Mouse (Mus musculus): Measurements from ENCODE around the gene Lmntd1.

DNA sequence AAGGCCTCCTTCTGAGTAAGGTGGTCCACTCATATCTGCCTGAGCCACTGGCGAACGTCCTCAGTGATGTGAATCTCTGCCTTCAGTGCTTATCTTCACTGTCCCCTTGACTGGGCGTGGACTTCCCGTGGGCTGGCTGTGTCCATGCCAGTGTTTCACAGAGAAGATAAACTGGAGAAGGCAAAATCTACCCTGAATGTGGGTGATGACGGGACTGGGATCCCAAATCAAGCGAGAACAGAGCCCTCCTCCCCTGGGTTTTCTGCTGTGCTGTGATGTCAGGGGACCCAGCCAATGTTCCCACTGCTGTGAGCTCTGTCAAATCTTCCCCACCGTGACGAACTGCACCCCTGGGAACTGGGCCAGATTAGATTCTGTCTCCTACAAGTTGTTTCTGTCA lies 46.8 kb downstream of the Lmntd1 start:
- TF ChIP-seq EP300 (IDR thresholded peaks at IDR 0.05; ENCODE audit: insufficient read depth, low read depth, low read length) (no peak), CTCF (IDR thresholded peaks at IDR 0.05; ENCODE audit: low read depth, low read length) (no peak)

Measured in ES-Bruce4 (cell line).